Comparison of ENCODE assay signal across 23 mouse cellular contexts in the genomic region with DNA sequence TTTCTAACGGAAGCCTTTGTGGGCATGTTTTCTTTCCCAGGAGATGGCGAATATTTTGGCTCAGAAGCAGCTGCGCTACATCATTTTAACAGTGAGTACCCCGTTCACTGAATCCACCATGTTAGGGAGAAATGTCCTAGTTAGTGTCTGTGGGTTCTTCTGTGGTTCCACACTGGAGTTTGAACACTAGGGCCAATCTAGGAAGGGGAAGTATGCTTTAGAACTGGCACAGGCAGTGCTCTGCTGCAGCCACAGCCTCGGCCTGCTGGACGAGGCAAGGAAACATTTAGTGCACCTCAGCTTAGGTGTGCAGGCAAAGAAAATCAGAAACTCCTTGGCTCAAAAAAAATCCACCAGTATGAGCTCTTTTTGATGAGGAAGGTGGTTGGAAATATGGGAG.
"Had no signal": no experiment of that assay in that cellular context is flagged by ENCODE, and none has a peak within 500 bp of the region (broad histone marks: within the 10 kb centered on the region; RNA-seq: fewer than 3 reads in every experiment).

No protein-coding gene starts in this region.

- H3K9ac ChIP-seq: heart, embryonic 12.5 days; hindbrain, embryonic 12.5 days; hindbrain, embryonic 14.5 days; limb, embryonic 13.5 days; limb, embryonic 15.5 days; liver, embryonic 12.5 days had no signal

- H3K4me3 ChIP-seq: gastrocnemius, adult 2 months; heart, embryonic 10.5 days; heart, embryonic 12.5 days; hindbrain, embryonic 10.5 days; hindbrain, embryonic 12.5 days; limb, embryonic 13.5 days; limb, embryonic 15.5 days; liver, embryonic 12.5 days had no signal

- H3K4me1 ChIP-seq: heart, embryonic 10.5 days; heart, embryonic 12.5 days; hindbrain, embryonic 10.5 days; hindbrain, embryonic 12.5 days; liver, embryonic 12.5 days had no signal

- H3K27me3 ChIP-seq: heart, embryonic 12.5 days; hindbrain, embryonic 12.5 days; limb, embryonic 15.5 days; liver, embryonic 12.5 days had no signal

- DNase-seq: gastrocnemius, adult 2 months; gastrocnemius, postnatal 10 days; gastrocnemius, postnatal 25 days; heart, adult 18-20 months; heart, postnatal 10 days; heart, postnatal 36 days; kidney, adult 11 months; kidney, adult 2 months; kidney, postnatal 10 days; kidney, postnatal 36 days; layer of hippocampus, adult 9-11 months; layer of hippocampus, postnatal 36 days; left cerebral cortex, postnatal 4 days had no signal

- H3K4me2 ChIP-seq: heart, embryonic 12.5 days; hindbrain, embryonic 12.5 days; hindbrain, embryonic 14.5 days; limb, embryonic 13.5 days; limb, embryonic 15.5 days; liver, embryonic 12.5 days had no signal

- ATAC-seq: hindbrain, postnatal 0 days; intestine, embryonic 16.5 days; liver, embryonic 12.5 days had no signal

- H3K36me3 ChIP-seq: heart, embryonic 10.5 days; heart, embryonic 12.5 days; hindbrain, embryonic 10.5 days; hindbrain, embryonic 12.5 days; limb, embryonic 13.5 days; limb, embryonic 15.5 days; liver, embryonic 12.5 days had no signal

- H3K27ac ChIP-seq: gastrocnemius, adult 2 months; heart, embryonic 10.5 days; hindbrain, embryonic 10.5 days; hindbrain, embryonic 12.5 days; hindbrain, embryonic 14.5 days; hindbrain, postnatal 0 days; limb, embryonic 13.5 days; limb, embryonic 15.5 days; liver, embryonic 12.5 days had no signal

- H3K9me3 ChIP-seq: heart, embryonic 10.5 days; heart, embryonic 12.5 days; hindbrain, embryonic 10.5 days; hindbrain, embryonic 12.5 days; limb, embryonic 13.5 days; limb, embryonic 15.5 days; liver, embryonic 12.5 days had no signal
